Mouse (Mus musculus): Measurements from ENCODE around the gene Plxnc1.

Gene Plxnc1

GRCm38 (mm10) chr10:94919960-94920359 is 24.7 kb downstream of the Plxnc1 start:
- DNase-seq, result no peak

- DNase-seq, result peak; percentile 61
These were observed 25.1 kb downstream of the Plxnc1 start for GRCm38 (mm10) chr10:94919552-94919951.

- no peak for DNase-seq
These were observed 26.0 kb downstream of the Plxnc1 start for GRCm38 (mm10) chr10:94918618-94919017.

- DNase-seq, result no peak
These were observed 26.6 kb downstream of the Plxnc1 start for GRCm38 (mm10) chr10:94917990-94918389.

- DNase-seq, result no peak
These were observed 27.3 kb downstream of the Plxnc1 start for GRCm38 (mm10) chr10:94917354-94917753.

- no peak for DNase-seq
These were observed 28.0 kb downstream of the Plxnc1 start for GRCm38 (mm10) chr10:94916610-94917009.

GRCm38 (mm10) chr10:94915746-94916145 is 28.9 kb downstream of the Plxnc1 start:
- no peak for DNase-seq

GRCm38 (mm10) chr10:94914081-94914480 is 30.6 kb downstream of the Plxnc1 start:
- DNase-seq, result peak; percentile 33

- peak; percentile 14 for DNase-seq
These were observed 31.3 kb downstream of the Plxnc1 start for GRCm38 (mm10) chr10:94913336-94913739.

- DNase-seq, result no peak
These were observed 32.1 kb downstream of the Plxnc1 start for GRCm38 (mm10) chr10:94912551-94912950.

- no peak for DNase-seq
These were observed 33.5 kb downstream of the Plxnc1 start for GRCm38 (mm10) chr10:94911102-94911501.

GRCm38 (mm10) chr10:94910570-94910969 is 34.1 kb downstream of the Plxnc1 start:
- DNase-seq, result no peak

- no peak for DNase-seq
These were observed 34.8 kb downstream of the Plxnc1 start for GRCm38 (mm10) chr10:94909789-94910188.

GRCm38 (mm10) chr10:94908976-94909717 is 35.5 kb downstream of the Plxnc1 start:
- DNase-seq, result peak; percentile 58

GRCm38 (mm10) chr10:94905689-94906473 is 38.8 kb downstream of the Plxnc1 start:
- no peak for DNase-seq

GRCm38 (mm10) chr10:94905219-94905618 is 39.4 kb downstream of the Plxnc1 start:
- DNase-seq, result no peak

GRCm38 (mm10) chr10:94896950-94897349 is 47.7 kb downstream of the Plxnc1 start:
- DNase-seq, result no peak

GRCm38 (mm10) chr10:94896311-94896710 is 48.3 kb downstream of the Plxnc1 start:
- no peak for DNase-seq

- DNase-seq, result no peak
These were observed 48.8 kb downstream of the Plxnc1 start for GRCm38 (mm10) chr10:94895876-94896275.

GRCm38 (mm10) chr10:94889735-94890134 is 54.9 kb downstream of the Plxnc1 start:
- DNase-seq, result no peak

- DNase-seq, result no peak
These were observed 61.4 kb downstream of the Plxnc1 start for GRCm38 (mm10) chr10:94883216-94883615.

GRCm38 (mm10) chr10:94871506-94871905 is 73.1 kb downstream of the Plxnc1 start:
- no peak for DNase-seq

GRCm38 (mm10) chr10:94871102-94871501 is 73.5 kb downstream of the Plxnc1 start:
- no peak for DNase-seq
